Mouse (Mus musculus) CH12.LX (cell line): ENCODE results near the gene Arl8a. TPM values are rescaled to one million over a fixed set of nuclear protein-coding genes. Genes with fewer than 3 reads are reported as not detected.

ENCODE experiments used
- DNase-seq: peaks from one replicate; pipeline ENCODE4 v3.0.0-alpha.2; 2013; ENCODE audit errors: extremely low read depth
- H3K27ac ChIP-seq: 2 replicates; pipeline ENCODE4 v1.5.1; 2012; ENCODE audit warnings: low read depth, mild to moderate bottlenecking, control low read depth, moderate library complexity; ENCODE audit not compliant: insufficient read depth
- H3K27me3 ChIP-seq: replicated peaks from 2 replicates; pipeline ENCODE3; 2012; ENCODE audit warnings: inconsistent platforms
- H3K36me3 ChIP-seq, 2 experiments: replicated peaks in 1 of 2; 2 replicates each; pipeline versions ENCODE3 to v1.6.1; 2012; ENCODE audit warnings: inconsistent platforms in 1 of 2, low read length in 1 of 2, mild to moderate bottlenecking in 1 of 2, mixed read lengths in 1 of 2, moderate library complexity in 1 of 2; ENCODE audit not compliant: control insufficient read depth in 1 of 2, insufficient read depth in 1 of 2
- H3K4me1 ChIP-seq, 2 experiments: 2 replicates each; pipeline ENCODE4 v1.6.1; 2012; ENCODE audit warnings: inconsistent platforms in 1 of 2, moderate library complexity in 1 of 2; ENCODE audit not compliant: insufficient read depth in 2 of 2, control insufficient read depth in 1 of 2
- H3K4me2 ChIP-seq: 2 replicates; pipeline ENCODE4 v1.6.1; 2012; ENCODE audit warnings: low read depth, mild to moderate bottlenecking, control low read depth; ENCODE audit not compliant: poor library complexity, insufficient read depth, severe bottlenecking
- H3K4me3 ChIP-seq, 3 experiments: fragments of 150-350 bp in 1 of 3; sonication (generic) in 1 of 3; replicated peaks in 1 of 3; 2 replicates each; pipeline versions ENCODE3 to v1.5.1; 2011 to 2012; ENCODE audit warnings: low read depth in 2 of 3, low read length in 2 of 3, mild to moderate bottlenecking in 2 of 3, moderate library complexity in 2 of 3, control low read depth in 1 of 3, improper control_type of control experiment in 1 of 3, inconsistent platforms in 1 of 3, mixed read lengths in 1 of 3; ENCODE audit not compliant: poor library complexity in 1 of 3
- H3K79me2 ChIP-seq: replicated peaks from 2 replicates; pipeline ENCODE4 v1.6.1; 2012; ENCODE audit warnings: mild to moderate bottlenecking, moderate library complexity; ENCODE audit not compliant: control insufficient read depth, poor library complexity, insufficient read depth, severe bottlenecking; ENCODE audit errors: extremely low read depth
- H3K9ac ChIP-seq: 2 replicates; pipeline ENCODE4 v1.6.1; 2012; ENCODE audit warnings: low read depth, mild to moderate bottlenecking, control low read depth, moderate library complexity; ENCODE audit not compliant: insufficient read depth
- H3K9me3 ChIP-seq: replicated peaks from 2 replicates; pipeline ENCODE3; 2012; ENCODE audit warnings: low read length, inconsistent platforms, mixed read lengths
- EP300 ChIP-seq: IDR thresholded peaks from 2 replicates; pipeline ENCODE4 v1.6.1; 2011; ENCODE audit warnings: low read length, improper control_type of control experiment
- HCFC1 ChIP-seq: IDR thresholded peaks from 2 replicates; pipeline ENCODE4 v1.6.1; 2012; ENCODE audit warnings: low read depth, mild to moderate bottlenecking, inconsistent platforms, low read length, improper control_type of control experiment
- MAFK ChIP-seq: IDR thresholded peaks from 2 replicates; pipeline ENCODE4 v1.6.1; 2011; ENCODE audit warnings: low read length, improper control_type of control experiment; ENCODE audit not compliant: insufficient replicate concordance
- MAZ ChIP-seq: IDR thresholded peaks from 2 replicates; pipeline ENCODE4 v1.6.1; 2012; ENCODE audit warnings: low read depth, mild to moderate bottlenecking, inconsistent platforms, low read length, improper control_type of control experiment, moderate library complexity
- MEF2A ChIP-seq: IDR thresholded peaks from 2 replicates; pipeline ENCODE4 v1.6.1; 2014; ENCODE audit warnings: low read depth, mild to moderate bottlenecking, inconsistent platforms, low read length, improper control_type of control experiment, borderline replicate concordance
- MYC ChIP-seq: IDR thresholded peaks from 2 replicates; pipeline ENCODE4 v1.6.1; 2011; ENCODE audit warnings: low read depth, mild to moderate bottlenecking, improper control_type of control experiment, low read length
- NRF1 ChIP-seq: IDR thresholded peaks from 2 replicates; pipeline ENCODE4 v1.6.1; 2014; ENCODE audit warnings: low read depth, mild to moderate bottlenecking, inconsistent platforms, low read length, improper control_type of control experiment, moderate library complexity
- POLR2AphosphoS2 ChIP-seq: IDR thresholded peaks from 2 replicates; pipeline ENCODE4 v1.6.1; 2011; ENCODE audit warnings: low read depth, low read length, improper control_type of control experiment
- RCOR1 ChIP-seq: conservative IDR thresholded peaks from 2 replicates; pipeline ENCODE4 v1.6.1; 2012; ENCODE audit warnings: low read depth, mild to moderate bottlenecking, inconsistent platforms, low read length, improper control_type of control experiment
- SIN3A ChIP-seq: IDR thresholded peaks from 2 replicates; pipeline ENCODE4 v1.6.1; 2012; ENCODE audit warnings: low read length, improper control_type of control experiment, inconsistent platforms
- SMC3 ChIP-seq: IDR thresholded peaks from 2 replicates; pipeline ENCODE4 v1.6.1; 2011; ENCODE audit warnings: low read depth, low read length, improper control_type of control experiment
- TBP ChIP-seq: conservative IDR thresholded peaks from 2 replicates; pipeline ENCODE4 v1.6.1; 2011; ENCODE audit warnings: low read depth, low read length, improper control_type of control experiment
- TCF12 ChIP-seq: IDR thresholded peaks from 2 replicates; pipeline ENCODE4 v1.6.1; 2014; ENCODE audit warnings: low read depth, mild to moderate bottlenecking, inconsistent platforms, low read length, improper control_type of control experiment
- USF2 ChIP-seq: conservative IDR thresholded peaks from 2 replicates; pipeline ENCODE4 v1.6.1; 2011; ENCODE audit warnings: low read depth, low read length, improper control_type of control experiment
- ZMIZ1 ChIP-seq: IDR thresholded peaks from 2 replicates; pipeline ENCODE4 v1.6.1; 2012; ENCODE audit warnings: low read depth, mild to moderate bottlenecking, inconsistent platforms, low read length, improper control_type of control experiment
- ZNF384 ChIP-seq: IDR thresholded peaks from 2 replicates; pipeline ENCODE4 v1.6.1; 2012; ENCODE audit warnings: low read depth, low read length, improper control_type of control experiment, inconsistent platforms
- dilution Hi-C: fragments of 300-500 bp; cut with MboI; formaldehyde crosslinking; loops from 2 replicates; pipeline ENCODE4 v1.14.3; 2020; ENCODE audit warnings: low sequenced_read_pairs; ENCODE audit not compliant: extremely low pct_unique_long_range_greater_than_20kb, extremely low pct_ligation_motif_present
- in situ Hi-C: fragments of 300-500 bp; cut with MboI; formaldehyde crosslinking; loops from 3 replicates; pipeline ENCODE4 v1.14.3; 2019; ENCODE audit warnings: low sequenced_read_pairs, low pct_ligation_motif_present, low pct_unique_long_range_greater_than_20kb, mixed read lengths
- polyA plus RNA-seq: library from polyadenylated mRNA; unstranded; fragments of >175 nt; gene quantifications from 2 replicates; pipeline ENCODE4 v1.2.1, GENCODE M21; 2012; ENCODE audit warnings: low read depth; ENCODE audit not compliant: insufficient read length
- total RNA-seq, 2 experiments: library from RNA; depleted of rRNA; stranded (reverse); fragments of 300-350 nt in 1 of 2; fragments of >200 nt in 1 of 2; gene quantifications; 2 replicates each; pipeline ENCODE4 v1.2.3; 2012 to 2014

The Arl8a gene
- total and polyA plus RNA-seq, 3 experiments = 4.2 to 52.7 (median 10.9) TPM

- H3K27me3 ChIP-seq = no peaks in the 10 kb centered on the region
- H3K79me2 ChIP-seq = peaks cover 14% of the 10 kb centered on the region
- TF ChIP-seq MYC (0 out of 2 replicates have a peak, but pooled peaks have one; percentile 16), HCFC1 (no peak; the same call in 1 of the 2 replicates), TCF12 (0 out of 2 replicates have a peak, but pooled peaks have one; percentile 18)
- H3K27ac ChIP-seq = peak overlapping the region; percentile 34; the same call in 1 of the 2 replicates
- peaks cover 10 to 60% of the 10 kb centered on the region in 2 experiments for H3K4me1 ChIP-seq
- in situ Hi-C loops = no loop called here
- peak overlapping the region; percentile 88 for H3K4me2 ChIP-seq
- DNase-seq = no peak
- H3K4me3 ChIP-seq = peak overlapping the region; percentile 79 to 86 (median 82)
- peak overlapping the region; percentile 67 for H3K9ac ChIP-seq
- H3K36me3 ChIP-seq = peaks cover 23 to 67% of the 10 kb centered on the region in 2 experiments
- no peaks in the 10 kb centered on the region for H3K9me3 ChIP-seq
- dilution Hi-C loops = no loop called here
Measured at GRCm38 (mm10) chr1:135147702-135148058, 1.1 kb downstream of the Arl8a start.

GRCm38 (mm10) chr1:135148476-135148875 lies 1.9 kb downstream of the Arl8a start:
- peaks cover 15 to 64% of the 10 kb centered on the region in 2 experiments for H3K36me3 ChIP-seq
- H3K4me1 ChIP-seq = peaks cover 8 to 52% of the 10 kb centered on the region in 2 experiments
- no peaks in the 10 kb centered on the region for H3K9me3 ChIP-seq
- no peak overlapping the region for H3K27ac ChIP-seq
- peak overlapping the region in 1 of 3 experiments; percentile 79 for H3K4me3 ChIP-seq
- DNase-seq = no peak
- peak overlapping the region; percentile 67; the same call in 1 of the 2 replicates for H3K9ac ChIP-seq
- peaks cover 14% of the 10 kb centered on the region for H3K79me2 ChIP-seq
- in situ Hi-C loops (no loop called here), dilution Hi-C loops (no loop called here)
- H3K27me3 ChIP-seq = no peaks in the 10 kb centered on the region
- peak overlapping the region; percentile 88 for H3K4me2 ChIP-seq
- TF ChIP-seq MAFK (no peak), USF2 (no peak), NRF1 (no peak), HCFC1 (no peak), POLR2AphosphoS2 (no peak), MYC (no peak), MAZ (no peak), SIN3A (no peak), EP300 (no peak), RCOR1 (no peak), ZMIZ1 (no peak), ZNF384 (no peak), MEF2A (no peak), SMC3 (no peak), TBP (no peak)
